Mouse (Mus musculus) left cerebral cortex, postnatal 36 days (tissue): ENCODE results near the gene Slc41a1. TPM values are rescaled to one million over a fixed set of nuclear protein-coding genes. Genes with fewer than 3 reads are reported as not detected.
"Not testable (repeated sequence)": the region's sequence is repeated elsewhere in the genome, so short reads cannot be mapped to it uniquely, and the experiment has no call there.

ENCODE experiments used
- DNase-seq, 2 experiments: peaks; one replicate each; pipeline ENCODE4 v3.0.0; 2021 to 2022; ENCODE audit warnings: low spot score in 2 of 2, mixed read lengths in 1 of 2
- intact Hi-C: fragments of 180-260 bp; cut with DNase I; formaldehyde crosslinking; loops from one replicate; pipeline ENCODE4 v1.15.1; 2025
- total RNA-seq, 2 experiments: library from RNA; stranded (reverse); gene quantifications; 2 replicates each; pipeline ENCODE4 v1.2.3; 2021

Gene Slc41a1
- 10 to 100 TPM; 42.8 to 51.5 TPM for total RNA-seq

DNA sequence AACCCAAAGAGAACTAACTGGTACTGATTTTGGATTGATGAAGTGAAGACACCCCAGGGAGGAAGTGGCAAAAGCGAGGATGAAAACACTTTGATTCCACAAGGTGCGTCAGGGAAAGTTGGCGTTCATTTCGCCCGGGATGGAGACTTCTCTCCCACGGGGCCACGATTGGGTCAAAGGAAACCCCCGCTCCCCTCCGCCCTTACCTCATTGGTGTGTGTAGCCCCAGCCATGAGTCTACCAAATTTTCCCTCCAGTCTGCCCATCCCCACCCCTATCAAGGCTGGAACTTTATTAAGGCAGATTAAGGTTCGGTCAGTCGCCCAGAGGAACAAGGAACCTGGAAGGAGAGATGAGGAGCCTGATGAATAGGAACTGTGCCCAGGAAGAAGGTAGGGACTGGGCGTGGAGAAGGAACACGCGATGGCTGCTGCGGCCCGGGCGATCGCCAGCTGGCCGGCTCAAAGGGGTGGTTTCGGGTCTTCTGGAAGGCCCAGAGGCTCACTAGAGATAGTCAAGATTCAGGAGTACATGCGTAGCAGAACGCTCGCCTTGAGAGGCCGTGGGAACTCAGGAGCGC is at the start of gene Slc41a1:
Gene Slc41a1, plus strand, starts transcription at position 287 of the 580 bp plus-strand sequence.
- intact Hi-C loops: loop anchor here (5.0 kb wide), 1 partner anchor 55 kb away; no protein-coding TSS in a partner anchor
- no peak for DNase-seq

DNA sequence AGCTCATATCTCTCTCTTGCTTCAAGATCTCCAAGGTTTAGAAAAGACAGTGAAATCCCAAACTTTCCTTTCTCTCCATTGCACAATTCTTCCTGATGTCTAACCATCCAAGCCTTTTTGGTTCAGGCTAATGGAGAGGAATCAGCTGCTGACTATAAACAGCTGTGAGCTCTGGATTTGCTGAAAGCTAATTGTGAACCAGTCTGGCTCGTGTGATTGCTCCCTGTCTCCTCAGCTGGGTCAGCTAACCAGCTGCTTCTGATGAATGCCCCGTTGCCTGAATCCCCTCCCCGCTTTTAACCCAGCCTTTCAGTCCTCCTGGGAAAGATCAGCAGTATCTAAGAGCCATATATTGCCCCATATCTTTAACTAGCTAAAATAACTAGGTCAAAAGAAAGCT is 32.7 kb upstream of the Slc41a1 start:
- intact Hi-C loops: no loop called here
- DNase-seq: no peak

DNA sequence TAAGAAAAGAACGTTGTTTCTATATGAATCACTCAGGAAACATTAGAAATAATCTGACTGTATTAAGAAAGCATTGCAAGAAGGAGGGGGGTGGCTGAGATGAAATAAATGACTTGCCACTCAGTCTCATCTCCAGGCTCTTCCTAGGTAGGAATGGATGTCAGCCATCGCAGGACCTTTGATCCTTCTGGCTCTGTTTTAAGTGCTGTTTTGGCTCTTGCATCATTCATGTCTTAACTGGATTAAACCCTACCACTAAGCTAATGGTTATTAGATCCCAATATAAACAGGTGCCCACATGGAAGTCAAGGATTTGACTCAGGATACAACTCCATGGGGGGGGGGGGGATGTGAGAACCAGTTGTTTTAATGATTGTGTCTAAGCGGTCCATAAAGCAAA is 32.1 kb upstream of the Slc41a1 start:
- intact Hi-C loops: no loop called here
- DNase-seq: no peak

DNA sequence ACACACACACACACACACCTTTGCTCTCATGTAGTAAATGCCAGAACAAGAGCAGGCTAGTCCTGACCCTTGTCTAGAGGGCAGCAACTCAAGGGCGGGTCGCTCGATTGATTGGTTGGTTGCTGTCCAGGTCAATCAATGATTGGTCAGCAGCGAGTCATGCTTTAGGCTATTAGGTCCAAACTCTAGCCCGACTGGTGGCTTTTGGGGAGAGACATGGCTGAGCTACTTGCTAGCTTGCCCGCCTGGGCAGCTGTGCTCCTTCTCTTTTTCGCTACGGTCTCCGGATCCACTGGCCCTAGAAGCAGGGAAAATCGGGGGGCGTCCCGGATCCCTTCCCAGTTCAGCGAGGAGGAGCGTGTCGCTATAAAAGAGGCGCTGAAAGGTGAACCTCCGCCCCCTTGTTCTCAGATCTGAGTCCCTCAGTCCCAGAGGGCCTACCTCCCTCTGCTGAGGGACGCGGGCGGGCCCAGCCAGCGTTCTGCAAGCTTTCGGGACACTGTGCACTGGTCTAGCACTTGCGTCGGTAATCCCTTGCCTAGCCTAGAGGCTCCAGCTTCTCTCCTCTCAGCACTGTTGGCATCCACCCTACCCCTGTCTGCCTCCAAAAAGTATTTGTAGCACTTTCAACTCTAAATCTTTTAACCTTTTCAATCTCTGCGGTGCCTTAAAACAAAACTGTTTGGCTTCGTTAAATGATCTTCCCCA is 29.9 kb upstream of the Slc41a1 start, which contains the start of gene Pm20d1:
Gene Pm20d1, plus strand, starts transcription at position 180 of the 708 bp plus-strand sequence.
- intact Hi-C loops: no loop called here
- DNase-seq: peak in 1 of 2 experiments; percentile 8

DNA sequence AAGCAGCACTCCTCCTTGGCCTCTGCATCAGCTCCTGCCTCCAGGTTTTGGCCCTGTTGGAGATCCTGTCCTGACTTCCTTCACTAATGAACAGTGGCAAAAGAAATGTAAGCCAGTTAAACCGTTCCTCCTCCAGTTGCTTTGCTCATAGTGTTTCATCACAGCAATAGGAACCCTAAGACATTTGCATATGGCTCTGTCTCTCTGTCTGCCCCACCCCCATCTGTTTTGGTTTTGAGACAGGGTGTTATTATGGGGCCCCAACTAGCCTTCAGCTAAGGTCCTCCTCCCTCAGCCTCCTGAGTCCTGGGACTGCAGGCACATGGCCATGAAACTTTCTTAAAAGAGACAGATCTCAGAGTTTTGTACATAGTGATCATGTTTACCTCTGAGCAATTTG is 27.3 kb upstream of the Slc41a1 start:
- DNase-seq: no peak
- intact Hi-C loops: no loop called here

DNA sequence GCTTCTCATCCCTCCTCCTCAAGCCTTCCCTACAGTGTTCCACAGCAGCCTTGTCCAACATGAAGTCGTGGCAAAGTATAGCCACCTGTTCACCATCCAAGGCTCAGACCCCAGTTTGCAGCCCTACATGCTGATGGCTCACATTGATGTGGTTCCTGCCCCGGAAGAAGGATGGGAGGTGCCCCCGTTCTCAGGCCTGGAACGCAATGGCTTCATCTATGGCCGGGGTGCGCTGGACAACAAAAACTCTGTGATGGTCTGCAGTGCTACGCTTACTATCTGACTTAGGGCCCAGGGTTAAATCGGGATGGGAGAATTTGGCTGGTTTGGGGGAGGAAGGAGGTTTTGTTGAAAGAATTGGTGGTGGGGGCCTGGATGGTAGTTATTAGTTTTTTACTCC is 26.2 kb upstream of the Slc41a1 start:
- intact Hi-C loops: no loop called here
- DNase-seq: no peak

DNA sequence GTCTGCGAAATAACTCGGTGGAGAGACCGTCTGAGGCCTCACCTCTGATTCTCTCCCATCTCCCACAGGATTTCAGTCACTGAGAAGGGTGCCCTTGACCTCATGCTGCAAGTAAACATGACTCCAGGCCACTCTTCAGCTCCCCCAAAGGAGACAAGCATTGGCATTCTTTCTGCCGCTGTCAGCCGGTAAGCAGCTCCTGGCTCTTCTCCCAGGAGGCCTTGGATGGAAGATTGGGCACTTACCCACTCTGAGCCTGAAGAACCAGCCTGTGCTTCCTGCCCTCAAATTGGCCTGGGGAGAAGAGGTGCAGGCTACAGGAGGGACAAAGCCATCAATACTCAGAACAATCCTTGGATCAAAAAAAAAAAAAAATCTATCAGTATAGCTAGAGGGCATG is 24.6 kb upstream of the Slc41a1 start:
- intact Hi-C loops: no loop called here

DNA sequence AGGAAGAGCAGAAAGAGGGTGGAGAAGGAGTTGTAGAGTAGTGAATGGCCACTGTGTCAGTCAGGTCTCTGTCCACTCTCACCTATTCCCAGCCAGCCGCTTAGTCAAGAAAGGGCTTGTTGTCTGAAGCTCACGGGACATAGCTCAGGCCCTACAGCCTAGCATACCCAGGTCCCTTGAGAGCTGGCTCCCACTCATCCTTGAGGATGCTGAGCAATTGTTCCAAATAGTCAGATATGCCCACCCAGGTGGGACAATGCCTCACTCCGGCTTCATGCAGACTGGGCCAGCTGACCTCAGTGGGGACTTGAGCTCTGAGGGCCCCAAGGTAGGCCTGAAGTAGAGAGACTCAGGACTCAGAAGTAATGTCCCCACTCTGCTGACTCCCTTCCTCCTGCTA is 23.1 kb upstream of the Slc41a1 start:
- intact Hi-C loops: no loop called here

More for the DNA sequence above, 24.6 kb upstream of the Slc41a1 start:
- no peak for DNase-seq

DNA sequence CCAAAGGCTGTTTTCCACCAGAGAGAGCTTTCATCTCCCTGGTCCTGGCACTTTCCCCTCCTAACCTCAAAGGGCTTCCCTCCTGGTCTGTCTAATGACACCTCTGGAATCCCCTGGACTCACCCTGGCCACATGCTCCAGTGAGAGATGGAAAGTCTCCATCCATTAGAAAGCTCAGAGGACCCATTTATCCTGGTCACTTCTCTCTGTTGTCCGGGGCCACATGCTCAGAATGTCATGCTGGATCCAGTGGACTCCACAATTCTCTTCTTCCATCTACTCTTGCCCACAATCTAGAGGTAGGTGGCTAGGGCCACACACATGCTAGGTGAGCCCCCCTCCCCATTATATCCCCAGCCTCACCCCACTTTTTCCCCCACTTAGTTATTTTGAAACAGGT is 18.3 kb upstream of the Slc41a1 start:
- intact Hi-C loops: no loop called here
- DNase-seq: no peak

More for the DNA sequence above, 23.1 kb upstream of the Slc41a1 start:
- no peak for DNase-seq

DNA sequence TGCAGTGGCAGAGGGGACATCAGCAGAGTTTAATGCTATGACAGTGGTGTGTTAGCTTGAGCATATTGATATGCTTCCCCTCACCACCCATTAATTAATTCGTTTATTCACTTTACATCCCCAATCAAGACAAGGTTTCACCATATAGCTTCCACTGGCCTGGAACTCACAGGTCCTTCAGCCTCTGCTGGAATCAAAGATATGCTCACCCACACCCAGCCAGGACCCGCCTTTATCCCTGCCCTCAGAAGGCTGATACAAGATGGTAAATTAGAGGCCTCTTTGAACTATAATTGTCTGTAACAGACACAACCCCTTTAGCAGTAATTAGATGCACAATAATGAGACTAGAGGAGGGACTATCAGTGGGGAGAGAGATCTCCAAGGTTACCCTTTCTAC is 17.6 kb upstream of the Slc41a1 start:
- no peak for DNase-seq
- intact Hi-C loops: no loop called here

DNA sequence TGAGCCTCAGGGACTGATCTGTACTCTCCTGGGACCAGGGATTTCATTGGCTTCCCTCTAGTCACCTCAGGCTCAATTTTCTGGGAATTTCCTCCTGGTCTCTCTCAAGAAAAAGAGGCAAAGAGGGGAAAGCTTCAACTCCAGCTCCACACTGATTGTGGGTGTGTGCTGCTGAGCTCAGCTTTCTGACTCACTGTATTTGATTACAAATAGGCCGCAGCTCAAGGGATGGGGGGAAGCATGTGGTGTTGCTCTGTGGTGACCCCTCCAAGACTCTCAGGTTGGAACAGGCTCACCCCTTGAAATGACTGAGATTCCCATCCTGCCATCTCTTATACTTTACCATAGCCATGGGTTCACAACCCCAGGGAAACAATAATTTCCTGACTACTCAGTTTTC is 15.9 kb upstream of the Slc41a1 start:
- no peak for DNase-seq
- intact Hi-C loops: no loop called here

DNA sequence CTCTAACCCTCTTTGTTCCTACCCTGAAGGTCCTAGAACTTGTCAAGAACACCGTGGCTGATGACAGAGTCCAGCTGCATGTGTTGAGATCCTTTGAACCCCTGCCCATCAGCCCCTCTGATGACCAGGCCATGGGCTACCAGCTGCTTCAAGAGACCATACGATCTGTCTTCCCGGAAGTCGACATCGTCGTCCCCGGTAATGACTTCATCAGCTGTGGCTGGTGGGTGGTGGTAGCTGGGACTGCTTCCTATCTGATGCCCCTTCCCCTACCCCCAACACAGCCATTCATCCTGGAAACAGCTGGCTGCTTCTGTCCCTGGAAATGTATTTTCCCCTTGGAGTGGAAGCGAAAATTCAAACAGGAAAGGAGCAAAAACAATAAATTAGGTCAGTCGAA is 15.3 kb upstream of the Slc41a1 start:
- no peak for DNase-seq
- intact Hi-C loops: no loop called here

DNA sequence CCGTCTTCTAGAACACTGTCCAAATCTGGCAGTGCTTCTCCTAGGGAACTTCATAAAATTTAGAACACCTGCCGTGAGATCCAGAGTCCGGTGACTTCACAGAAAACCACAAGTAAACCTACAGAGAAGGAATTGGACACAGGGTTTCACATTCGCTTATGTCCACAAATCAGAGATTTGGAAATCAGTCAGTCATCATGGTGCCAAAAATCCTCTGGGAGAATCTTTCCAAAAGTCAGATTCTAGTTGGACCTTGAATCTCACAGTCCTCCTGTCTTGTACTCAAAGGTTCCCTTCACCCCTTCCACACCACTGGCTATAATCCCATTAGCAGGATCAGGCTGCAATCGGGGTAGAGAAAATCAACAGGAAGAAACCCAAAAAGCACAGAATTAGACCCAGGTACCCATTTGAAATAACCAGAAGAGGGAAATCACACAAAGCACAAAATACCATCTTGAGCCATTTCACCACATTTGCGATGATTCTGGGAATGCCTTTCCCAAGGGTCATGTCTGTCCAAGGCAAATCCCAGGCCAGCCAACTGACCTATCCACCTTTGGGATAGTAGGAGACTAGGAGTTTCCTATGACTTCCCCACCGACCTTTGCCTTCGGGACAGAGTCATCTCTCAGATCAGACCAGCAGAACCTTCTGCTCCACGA is 14.5 kb upstream of the Slc41a1 start:
- intact Hi-C loops: no loop called here
- no peak for DNase-seq

DNA sequence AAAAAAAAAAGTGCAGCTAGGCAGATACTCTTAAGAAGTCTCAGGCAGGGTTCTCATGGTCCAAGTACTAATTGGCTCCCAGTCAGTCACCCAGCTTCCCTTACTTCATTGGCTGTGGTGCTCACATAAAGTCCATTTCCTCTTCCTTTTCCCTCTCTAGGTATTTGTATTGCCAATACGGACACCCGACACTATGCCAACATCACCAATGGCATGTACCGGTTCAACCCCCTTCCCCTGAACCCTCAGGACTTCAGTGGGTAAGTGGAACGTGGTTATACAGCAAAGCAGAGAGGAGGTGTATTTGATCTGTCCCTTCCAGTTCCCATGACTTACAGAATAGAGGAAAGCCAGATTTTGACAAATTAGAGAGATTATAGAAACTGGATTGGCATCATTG is 13.6 kb upstream of the Slc41a1 start:
- DNase-seq: no peak
- intact Hi-C loops: no loop called here

DNA sequence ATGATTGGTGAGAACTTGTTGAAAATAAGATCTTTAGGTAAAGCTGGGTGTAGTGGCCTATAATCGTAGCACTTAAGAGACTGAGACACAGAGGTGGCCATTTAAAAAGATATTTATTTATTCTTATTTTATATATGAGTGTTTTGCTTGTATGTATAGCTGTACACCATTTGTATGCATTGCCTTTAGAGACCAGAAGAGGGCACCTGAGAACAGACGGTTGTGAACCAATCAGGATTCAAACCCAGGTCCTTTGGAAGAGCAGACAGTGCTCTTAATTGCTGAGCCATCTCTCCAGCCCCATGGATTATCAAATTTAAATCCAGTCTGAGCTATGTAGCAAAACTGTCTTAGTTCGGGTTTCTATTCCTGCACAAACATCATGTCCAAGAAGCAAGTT is 13.1 kb upstream of the Slc41a1 start:
- intact Hi-C loops: no loop called here
- no peak for DNase-seq

DNA sequence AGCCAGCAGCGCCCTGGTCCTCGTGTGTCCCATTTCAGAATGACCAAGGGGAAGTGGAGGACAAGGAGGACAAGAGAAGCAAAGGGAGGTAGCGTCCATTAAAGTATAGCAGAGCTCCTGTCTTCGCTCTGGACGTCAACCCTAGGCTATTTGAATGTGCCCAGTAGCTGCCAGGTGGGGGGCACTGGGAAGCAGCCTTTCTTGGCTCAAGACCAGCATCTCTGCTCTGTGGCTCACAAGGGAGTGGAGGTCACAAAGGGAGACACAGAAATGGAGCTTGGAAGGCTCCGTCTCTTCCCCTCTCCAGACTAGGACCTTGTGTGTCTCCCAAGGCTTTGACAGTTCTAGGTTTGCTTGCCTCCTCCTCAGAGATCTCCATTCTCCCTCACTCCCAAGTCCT is 10.4 kb upstream of the Slc41a1 start:
- no peak for DNase-seq
- intact Hi-C loops: no loop called here

DNA sequence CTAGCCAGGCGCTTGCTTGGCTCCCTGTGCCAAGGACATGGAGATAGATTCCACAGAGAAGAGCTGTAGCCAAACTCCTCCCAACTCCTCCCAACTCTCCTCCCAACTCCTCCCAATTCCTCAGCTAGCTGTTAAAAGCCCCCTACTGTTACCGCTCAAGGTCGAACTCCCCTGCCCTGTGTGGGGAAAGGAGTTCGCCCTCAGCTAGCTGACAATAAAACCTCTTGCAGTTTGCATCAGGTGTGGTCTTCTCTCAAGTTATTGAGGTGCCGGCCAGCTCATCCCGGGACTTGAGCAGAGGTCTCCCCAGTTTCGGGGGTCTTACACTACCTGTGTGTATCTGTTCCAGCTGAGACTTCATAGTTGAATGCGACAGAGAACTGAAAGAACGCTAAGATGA is 6.9 kb upstream of the Slc41a1 start:
- DNase-seq, intact Hi-C loops: not testable (repeated sequence)

DNA sequence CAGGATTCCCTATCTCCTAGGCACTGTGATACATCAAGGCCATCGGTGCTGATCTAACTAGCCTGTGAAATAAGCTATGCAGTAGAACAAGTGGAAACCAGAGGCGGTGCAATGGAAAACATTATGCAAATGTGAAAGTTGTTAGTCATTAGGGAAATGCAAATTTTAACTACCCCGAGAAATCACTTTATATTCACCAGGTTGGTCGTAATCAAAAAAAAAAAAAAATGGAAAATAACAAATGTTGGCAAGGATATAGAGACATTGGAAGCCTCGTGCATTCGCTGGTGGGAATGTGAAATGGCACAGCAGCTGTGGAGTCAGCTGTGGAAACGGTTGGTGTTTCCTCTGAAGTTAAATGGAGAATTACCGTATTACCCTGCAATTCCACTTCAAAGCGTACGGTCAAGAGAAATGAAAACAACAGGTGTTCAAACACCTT is 6.4 kb upstream of the Slc41a1 start:
- peak in 1 of 2 experiments; percentile 43 for DNase-seq
- intact Hi-C loops: no loop called here

DNA sequence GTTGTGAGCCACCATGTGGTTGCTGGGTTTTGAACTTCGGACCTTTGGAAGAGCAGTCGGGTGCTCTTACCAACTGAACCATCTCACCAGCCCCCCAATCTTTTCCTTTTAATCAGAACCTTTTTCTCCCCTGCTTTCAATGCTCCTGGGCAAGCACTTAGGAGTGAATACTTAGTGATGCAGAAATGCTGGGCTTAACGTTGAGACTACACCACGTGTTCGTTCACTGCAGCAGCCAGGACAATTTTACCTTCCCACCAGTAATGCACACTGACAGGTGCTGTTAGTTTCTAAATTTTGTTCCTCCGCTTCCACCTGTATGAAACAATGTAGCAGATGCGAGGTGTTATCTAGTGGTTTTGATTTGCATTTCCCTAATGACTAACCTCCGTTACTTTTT is 5.0 kb upstream of the Slc41a1 start:
- DNase-seq: no peak
- intact Hi-C loops: no loop called here

DNA sequence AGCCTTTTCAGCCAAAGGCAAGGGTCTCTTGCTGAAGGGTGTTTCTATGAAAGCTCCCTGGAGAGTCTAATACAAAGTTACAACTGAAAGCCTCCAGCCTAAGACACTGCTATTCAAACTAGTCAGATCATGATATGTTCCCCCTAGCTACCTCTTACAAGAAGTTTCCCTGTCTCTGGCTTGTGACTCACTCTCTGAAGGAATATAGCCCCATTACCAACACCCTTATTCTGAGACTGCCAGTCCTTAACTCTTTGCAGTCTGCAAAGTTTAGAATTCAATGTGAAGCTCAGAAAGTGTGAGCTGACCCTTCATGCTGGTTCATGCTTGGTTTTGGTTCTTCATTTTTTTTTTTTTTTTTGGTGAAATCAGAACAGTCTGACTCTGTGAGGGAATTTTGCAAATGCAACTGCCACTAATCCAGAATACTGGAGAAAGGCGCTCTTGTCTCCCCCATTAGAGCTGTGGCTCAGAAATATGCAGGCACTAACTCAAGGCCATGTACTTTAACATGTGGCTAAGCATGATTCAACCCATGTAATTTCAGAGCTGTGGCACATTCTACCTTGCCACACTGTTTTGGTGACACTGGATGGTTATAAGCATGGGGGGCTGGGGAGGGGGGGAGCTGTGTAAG is 4.3 kb upstream of the Slc41a1 start:
- intact Hi-C loops: no loop called here
- no peak for DNase-seq
